Mouse (Mus musculus) CD4-positive, CD25-positive, alpha-beta regulatory T cell, adult 2 months (primary cell): ENCODE data around the gene Tnfaip6.
"Not testable (repeated sequence)": the region's sequence is repeated elsewhere in the genome, so short reads cannot be mapped to it uniquely, and the experiment has no call there.

ENCODE experiments used
- DNase-seq: peaks from one replicate; pipeline ENCODE4 v3.0.0-alpha.2; 2012; ENCODE audit warnings: low read depth, low spot score

The Tnfaip6 gene

DNA sequence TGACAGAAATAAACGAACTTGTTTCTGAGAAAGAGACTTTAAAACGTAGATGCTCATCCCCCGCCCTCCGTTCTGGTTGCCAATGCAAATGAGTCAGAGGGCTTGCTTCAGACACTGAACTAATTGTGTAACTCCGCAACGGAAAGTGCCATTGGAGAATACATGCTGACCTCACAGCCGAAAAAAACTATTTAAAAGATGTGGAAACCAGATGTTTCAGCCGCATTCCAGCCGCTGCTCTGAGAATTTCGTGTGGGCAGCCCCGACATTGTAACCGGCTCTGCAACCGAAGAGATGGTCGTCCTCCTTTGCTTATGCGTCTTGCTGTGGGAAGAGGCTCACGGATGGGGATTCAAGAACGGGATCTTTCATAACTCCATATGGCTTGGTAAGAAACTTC lies at the start of gene Tnfaip6:
Gene Tnfaip6, plus strand, starts transcription at position 128 of the 400 bp plus-strand sequence.
- DNase-seq, result peak; percentile 8

DNA sequence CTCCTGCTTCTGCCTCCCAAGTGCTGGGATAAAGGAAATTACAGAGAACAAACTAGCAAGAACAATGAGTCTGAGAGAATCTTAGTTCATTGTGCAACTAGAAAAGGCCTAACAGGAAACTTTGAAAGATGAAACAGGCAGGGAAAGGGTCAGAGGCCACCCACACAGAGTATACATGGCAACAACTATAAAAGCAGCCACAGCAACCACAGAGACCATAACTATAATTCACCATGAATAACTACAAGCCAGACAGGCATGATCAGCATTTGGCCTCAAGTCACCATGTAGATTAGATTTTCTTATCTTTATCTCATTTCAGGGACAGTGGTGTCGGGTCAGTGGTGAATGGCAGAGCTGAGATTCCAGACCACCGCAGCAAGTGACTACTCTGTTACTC lies 48.2 kb upstream of the Tnfaip6 start:
- DNase-seq, result no peak

DNA sequence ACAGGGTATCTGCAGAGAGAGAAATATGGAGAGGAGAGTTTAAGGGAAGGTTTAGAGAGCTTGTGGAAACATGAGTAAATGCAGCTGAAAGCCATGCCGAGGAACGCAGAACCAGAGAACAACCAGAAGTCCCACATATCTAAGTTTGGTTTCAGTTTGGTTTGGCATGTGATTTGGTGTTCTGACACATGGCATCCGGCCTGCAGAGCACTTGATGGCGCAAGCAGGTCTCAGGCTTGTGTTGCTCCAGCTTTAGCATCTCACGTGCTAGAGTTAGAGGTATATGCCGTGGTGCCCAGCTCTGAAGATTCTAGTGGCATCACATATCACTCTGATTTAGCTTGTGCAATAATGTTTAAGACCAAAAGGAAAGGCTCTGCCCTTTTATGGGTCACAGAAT lies 46.4 kb upstream of the Tnfaip6 start:
- no peak for DNase-seq

DNA sequence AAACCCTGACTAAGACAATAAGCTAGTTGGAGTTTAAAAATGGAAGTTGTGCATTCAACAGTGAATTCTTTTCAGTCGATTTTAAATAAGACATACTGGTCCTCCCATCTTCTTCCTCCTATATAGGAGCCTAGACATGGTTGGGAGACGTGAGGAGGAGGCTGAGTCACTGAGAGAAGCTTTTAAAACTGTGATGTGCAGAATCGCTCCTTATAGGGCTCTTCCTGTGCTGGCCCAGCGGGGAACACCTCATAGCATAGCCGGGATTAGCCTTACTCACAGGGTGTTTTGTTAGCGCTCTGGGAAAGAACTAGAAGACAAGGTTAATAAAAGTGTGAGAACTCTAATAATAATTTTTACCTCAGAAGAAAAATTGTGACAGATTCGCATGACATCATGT lies 37.8 kb upstream of the Tnfaip6 start:
- DNase-seq, result no peak

DNA sequence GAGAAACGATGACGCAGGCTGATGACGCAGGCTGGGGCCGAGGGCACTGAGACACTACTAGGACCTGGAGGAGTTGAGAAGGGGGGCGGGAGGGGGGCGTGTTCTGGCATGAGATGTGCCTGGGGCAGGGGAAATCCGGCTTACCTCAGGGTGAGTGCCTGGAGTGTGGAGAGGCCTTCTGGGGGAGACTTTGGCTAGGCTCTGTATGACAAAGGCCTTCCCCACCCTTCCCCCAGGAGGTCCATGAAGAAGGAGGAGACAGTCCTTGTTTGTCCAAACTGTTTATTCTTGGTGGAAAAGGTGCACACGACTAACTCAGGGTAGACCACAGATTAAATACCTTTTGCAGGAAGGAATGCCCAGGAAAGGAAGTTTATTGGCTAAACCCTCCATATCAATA lies 36.3 kb upstream of the Tnfaip6 start:
- no peak for DNase-seq

DNA sequence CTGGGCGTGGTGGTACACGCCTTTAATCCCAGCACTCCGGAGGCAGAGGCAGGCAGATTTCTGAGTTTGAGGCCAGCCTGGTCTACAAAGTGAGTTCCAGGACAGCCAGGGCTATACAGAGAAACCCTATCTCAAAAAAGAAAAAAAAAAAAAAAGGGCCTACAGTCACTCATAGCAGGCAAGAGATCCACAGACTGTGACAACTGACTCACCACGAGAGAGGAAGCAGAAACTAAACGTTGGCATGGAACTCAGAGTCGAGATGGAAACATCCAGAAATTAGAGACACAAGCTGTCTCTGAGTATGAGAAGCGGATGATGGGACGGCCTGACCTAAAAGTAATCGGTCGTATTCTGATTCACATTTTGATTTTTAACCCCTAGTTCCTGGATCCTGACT lies 35.5 kb upstream of the Tnfaip6 start:
- DNase-seq, result not testable (repeated sequence)

DNA sequence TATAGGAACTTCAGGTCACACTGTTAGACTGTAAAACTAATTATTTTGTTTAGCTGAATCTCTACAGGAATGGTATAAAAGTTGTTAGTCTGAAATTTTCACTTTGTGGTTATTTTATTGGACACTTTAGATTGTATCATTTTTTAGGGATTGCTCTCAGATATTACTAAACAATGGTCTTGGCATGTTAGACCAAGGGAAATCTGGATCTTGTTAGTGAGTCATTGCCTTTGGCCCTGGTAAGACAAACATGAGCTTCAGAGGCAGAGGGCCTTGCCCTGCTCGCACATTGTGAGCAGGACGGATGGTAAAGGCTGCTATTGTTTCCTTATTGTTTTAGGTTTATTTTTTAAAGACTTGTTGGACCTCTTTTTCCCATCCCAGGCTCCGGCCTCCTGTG lies 31.4 kb upstream of the Tnfaip6 start:
- DNase-seq, result no peak

DNA sequence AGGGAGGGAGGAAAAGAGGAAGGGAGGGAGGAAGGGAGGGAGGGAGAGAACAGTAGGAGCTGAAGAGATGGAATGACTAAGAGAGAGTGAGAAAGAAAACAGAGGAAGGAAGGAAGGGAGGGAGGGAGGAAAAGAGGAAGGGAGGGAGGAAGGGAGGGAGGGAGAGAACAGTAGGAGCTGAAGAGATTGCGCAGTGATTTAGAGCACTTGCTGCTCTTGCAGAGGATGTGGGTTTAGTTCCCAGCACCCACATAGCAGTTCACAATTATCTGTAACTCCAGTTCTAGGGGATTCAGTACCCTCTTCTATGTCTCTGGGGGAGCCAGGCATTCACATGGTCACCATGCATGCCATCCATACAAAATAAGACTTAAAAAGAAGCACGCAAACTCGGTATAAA lies 26.0 kb upstream of the Tnfaip6 start:
- not testable (repeated sequence) for DNase-seq

DNA sequence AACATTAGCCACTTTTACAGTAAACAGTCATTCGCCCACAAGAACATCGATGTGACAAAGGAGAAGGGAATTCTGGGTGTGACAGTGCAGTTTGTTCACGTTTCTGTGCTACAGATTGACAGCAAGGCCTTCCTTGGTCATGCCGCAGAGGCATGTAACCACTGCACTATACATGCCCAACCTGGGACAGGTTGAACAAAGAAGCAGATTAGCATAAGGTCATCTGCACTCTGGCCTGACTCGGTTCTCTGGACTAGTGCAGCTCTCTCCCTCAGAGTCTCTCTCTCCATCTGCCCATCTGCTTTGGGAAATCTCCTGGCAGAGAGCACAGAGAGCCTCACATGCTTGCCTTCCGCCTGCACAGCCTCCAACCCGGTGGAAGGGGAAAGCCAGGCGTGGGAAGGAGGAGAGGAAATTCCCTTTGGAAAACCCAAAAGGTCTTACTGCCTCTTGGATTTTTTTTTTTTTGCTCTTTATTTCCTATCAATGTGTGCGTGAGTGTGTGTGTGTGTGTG lies 24.4 kb upstream of the Tnfaip6 start:
- no peak for DNase-seq

DNA sequence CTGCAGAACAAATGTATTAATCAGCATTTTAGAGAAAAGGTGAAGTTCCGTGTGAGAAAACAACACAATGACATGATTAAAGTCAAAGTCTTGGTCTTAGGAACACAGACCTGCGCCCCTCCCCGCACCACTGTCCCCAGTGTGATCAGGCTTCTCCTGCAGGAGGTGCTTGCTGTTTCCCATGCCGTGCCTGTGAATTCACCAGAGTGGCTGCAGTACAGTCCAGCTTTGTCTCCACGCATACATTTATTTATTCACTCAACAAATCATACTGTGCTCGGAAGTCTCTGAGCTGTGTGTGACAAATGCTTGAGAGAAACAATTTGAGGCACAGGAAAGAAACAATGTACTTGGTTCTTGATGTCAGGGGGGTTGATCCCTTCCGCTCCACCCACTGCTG lies 21.4 kb upstream of the Tnfaip6 start:
- no peak for DNase-seq

DNA sequence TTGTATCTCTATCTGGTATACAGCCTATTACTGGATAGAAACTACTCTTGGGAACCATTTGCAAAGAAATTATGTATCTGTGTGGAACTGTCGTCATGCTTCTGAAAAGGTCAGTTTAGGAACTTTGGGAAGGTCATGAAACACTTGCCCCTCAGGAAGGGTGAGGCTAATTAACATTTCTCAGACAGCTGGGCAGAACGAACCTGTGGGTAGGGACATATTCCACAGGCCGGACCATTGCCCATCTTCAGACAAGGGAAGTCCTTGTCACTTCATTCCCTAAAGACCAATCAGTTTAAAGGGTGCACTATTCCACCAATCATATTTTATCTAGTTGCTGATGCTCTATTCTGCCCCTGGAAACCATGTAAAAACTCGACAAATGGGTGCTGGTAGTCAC lies 10.7 kb upstream of the Tnfaip6 start:
- DNase-seq, result no peak

DNA sequence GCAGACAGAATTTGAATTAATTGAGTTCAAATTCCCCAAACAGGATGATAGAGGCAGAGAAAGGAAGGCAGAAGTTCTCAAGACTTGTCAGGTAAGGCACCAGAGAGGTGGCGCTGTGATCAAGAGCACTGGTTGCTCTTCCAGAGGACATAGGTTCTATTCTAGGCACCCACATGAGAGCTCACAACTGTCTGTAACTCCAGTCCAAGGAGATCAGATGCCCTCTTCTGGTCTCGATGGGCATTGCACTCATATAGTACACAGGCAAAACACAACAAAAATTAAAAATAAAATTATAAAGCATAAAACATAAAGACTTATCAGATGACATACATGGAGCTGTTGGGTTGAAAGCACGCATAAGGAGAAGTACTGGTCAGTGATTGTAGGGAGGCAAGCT lies 8.4 kb upstream of the Tnfaip6 start:
- peak; percentile 8 for DNase-seq

DNA sequence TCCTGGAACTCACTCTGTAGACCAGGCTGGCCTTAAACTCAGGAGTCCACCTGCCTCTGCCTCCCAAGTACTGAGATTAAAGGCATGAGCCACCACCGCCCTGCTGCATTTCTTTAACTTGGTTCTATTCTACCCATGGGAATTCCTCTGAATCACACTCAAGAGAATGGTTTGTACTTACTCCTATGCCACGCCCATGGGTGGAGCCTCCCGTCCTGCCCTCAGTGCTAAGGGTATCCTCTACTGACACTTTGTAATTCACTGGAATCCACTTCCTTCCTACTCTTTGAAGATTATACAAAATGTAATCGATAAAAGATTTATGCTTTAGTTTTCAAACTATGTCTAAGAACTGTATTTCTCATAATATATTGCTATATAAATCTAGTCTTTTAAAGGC lies 6.3 kb upstream of the Tnfaip6 start:
- no peak for DNase-seq

DNA sequence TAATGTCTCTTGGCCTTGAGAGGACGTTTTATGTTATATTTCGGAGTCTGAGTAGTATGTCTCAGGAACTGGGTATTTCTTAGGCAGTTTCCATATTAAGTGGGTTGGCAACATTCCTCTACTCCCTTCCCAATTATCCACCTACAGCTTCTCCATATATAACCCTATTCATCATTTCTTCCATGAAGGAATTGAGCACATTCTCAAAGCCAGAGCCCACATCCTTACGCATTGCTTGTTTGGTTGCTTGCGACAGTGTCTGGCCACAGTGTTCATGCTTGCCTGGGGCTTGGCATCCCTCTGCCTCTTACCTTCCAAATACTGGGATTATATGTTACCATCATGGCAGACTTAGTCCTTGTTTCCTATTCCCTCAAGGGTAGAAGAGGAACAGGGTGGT lies 3.2 kb upstream of the Tnfaip6 start:
- no peak for DNase-seq

DNA sequence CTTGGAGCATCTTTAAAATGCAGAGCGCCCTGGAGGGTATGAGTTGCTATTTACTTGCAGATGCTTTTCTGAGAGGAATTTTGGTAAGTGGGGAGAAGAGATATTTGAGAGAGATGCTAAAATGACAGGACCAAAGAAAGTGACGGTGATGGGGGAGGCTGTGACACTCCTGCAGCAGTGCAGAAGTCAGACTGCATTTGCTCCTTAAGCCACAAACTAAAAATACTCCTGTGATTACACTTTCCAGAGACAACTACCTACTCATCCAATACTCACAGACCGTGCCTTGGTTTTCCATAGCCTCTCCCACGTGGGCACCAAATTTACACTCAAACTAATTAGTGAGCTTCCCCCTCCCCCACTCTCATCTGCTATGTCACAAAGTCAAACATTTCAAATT lies 2.7 kb upstream of the Tnfaip6 start:
- DNase-seq, result no peak

DNA sequence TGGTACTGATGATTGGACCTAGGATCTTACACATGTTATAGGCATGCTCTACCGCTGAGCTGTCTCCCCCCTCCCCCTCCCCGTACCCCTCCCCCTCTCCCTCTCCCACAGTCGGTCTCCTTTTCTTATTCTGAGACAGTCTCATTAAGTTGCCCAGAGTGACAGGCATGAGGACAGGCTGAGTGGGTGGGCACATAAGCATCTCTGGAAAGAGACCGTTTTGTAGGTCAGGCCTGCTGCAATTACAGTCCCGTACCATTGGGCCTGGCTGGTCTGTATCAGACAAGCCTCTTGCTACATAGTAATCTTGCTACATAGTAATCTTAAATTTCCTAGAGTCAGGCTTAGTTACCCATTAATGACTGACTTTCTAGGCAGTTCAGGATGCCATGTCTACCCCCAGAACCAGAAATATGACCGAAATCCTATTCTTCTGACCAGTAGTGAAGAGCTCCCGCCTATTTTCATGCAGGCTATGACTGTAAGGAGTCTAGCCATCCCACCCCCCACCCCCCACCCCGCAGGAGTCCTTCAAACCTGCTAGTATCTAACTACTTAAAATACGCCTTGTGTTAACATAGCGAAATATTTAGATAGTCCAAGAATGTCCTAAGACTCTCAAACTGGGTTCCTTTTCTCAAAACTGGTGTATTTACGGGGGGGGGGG lies 747 bp upstream of the Tnfaip6 start:
- DNase-seq, result no peak

DNA sequence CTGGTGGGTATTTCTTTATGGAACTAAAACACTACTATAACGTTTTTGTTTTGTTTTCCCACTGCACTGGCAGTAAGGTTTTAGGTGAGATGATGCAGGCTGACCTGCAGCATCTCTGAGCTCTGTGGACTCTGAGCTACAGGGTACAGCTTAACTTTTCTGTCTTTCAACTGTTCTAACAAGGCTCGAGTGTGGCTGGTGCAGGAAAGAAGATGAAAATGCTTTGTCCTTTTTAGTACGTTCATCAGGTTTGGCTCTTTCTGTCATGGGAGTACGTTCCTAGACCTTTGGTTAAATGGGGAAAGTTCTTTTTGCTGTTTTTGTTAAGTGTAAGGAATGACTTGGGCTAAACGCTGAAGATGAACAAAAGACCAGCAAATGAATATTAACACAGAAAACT lies 749 bp downstream of the Tnfaip6 start:
- no peak for DNase-seq

DNA sequence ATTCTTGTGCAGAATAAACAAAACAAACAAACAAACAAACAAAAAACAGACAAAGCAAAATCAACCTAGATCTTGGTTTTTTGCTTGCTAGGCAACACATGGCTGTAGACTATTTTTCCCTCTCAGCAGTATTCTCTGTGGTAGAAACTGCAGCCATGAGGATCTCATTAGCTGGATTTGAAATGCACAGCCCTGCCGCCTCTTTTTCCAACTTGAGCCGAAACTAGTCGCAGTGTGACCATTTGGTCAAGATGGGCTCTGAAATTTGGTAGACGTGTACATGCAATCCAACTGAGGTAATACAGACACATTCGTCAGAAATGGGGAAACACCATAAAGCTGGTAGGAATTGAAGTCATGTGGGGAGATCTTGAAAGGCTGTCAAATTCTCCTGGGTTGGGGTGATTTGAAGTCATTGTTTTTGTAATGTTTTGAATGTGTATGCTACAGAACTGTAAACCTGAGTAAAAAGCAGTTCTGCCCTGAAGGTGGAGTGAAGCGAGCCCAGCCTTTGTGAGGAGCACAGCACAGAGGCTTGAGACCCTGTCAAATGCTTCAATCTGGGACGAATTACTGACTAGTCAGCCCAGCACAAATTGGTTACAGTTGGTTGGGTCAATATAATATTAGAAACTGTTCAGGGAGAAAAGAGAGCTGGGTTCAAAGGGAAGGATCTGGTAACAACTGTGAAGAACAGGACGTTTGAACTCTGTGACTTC lies 1.4 kb downstream of the Tnfaip6 start:
- no peak for DNase-seq

DNA sequence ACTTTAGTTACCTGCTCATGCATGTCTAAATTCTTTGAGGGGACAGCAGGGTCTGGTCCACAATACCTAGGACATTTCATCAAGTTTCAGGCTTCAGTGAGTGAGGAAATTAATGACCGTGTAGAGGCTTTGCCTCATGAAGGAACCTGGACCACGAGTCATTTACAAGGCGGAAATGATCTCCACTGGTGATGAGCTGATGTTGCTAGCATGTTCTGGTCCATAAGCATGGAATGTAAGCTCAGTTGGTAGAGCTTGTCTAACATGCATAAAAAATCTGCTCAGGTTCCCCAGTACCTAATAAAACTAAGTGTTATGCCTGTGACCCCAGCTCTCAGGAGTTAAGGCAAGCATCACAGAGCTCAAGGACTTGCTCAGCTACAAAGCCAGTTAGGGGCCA lies 4.3 kb downstream of the Tnfaip6 start:
- no peak for DNase-seq

DNA sequence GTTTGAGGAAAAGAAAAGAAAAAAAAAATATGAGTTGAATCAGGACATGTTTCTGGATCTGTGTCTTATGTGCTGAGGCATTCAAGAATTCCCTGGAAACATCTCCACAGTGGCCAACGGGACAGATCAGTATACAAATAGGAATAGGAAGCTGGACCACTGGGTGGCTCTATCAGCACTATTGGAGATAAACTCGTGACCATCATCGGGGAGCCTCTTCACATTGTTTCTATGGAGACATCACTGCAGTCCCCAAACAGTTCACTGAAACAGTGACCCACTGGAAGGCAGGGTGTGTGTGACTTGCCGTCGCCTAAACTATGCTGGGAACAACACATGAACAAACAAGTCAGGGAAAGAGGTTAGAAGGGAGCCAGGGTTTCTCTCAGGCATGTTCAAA lies 4.9 kb downstream of the Tnfaip6 start:
- DNase-seq, result no peak

DNA sequence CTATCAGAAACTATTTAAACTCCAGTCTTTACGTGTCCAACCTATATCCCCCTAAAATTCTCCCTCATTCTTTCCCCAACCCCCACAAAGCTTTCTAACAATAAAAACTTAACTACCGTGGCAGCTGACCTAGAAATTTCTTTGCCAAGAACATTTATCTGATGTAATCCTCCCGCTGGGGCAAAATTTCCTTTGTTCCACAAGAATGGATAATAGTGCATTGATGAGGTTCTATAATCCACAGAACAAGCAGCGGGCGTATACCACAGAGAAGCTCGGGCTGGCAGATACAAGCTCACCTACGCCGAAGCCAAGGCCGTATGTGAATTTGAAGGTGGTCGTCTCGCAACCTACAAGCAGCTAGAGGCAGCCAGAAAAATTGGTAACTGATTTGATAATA lies 5.7 kb downstream of the Tnfaip6 start:
- no peak for DNase-seq

DNA sequence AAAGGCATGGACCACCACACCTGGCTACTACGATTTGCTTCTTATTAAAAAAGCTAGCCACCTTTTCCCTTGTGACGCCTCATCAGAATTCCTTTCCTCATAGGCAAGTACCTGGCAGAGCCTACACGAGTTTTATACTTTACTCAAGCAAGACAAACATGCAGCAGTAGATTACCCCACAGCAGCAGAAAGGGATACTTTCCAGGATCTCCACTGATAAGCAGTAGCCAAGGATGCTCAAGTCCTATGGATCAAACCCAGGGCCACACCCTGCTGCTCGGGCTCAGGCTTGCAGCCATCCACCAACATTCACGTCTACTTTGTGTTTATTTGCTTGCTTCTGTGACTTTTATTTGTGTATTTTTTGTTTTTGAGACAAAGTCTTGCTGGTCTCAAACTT lies 8.2 kb downstream of the Tnfaip6 start:
- no peak for DNase-seq

DNA sequence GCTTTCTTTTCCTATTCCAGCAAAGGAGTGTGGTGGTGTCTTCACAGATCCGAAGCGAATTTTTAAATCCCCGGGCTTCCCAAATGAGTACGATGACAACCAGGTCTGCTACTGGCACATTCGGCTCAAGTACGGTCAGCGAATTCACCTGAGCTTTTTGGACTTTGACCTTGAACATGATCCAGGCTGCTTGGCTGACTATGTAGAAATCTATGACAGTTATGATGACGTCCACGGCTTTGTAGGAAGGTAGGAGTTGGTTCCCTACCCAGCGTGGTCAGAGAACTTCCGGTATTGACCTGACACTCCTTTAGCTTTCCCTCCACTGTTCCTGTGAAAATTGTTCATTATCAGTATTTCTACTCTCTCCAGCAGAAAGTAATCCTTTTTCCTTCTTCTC lies 13.0 kb downstream of the Tnfaip6 start:
- no peak for DNase-seq
